Mouse (Mus musculus) stomach, postnatal 0 days (tissue): ENCODE results near the gene Rit1. TPM values are rescaled to one million over a fixed set of nuclear protein-coding genes. Genes with fewer than 3 reads are reported as not detected.

Experiments used
- polyA plus RNA-seq: library from polyadenylated mRNA; unstranded; fragments of >200 nt; fragmentation: Nextera tagmentation; extraction: Ambion mirVana; gene quantifications from 2 replicates; pipeline ENCODE4 v1.2.1, GENCODE M21; 2015

The Rit1 gene
- polyA plus RNA-seq, 1 experiment from 2014 or later = 85.5 TPM

Other genes with a start within 250 kb of the Rit1 start
- 250 and 267 TPM in 2 replicates for gene Lmna, start 206.9 kb upstream of the Rit1 start, polyA plus RNA-seq
- 3.3 and 3.4 TPM in 2 replicates for gene Mex3a, start 184.4 kb upstream of the Rit1 start, polyA plus RNA-seq
- 252 and 271 TPM in 2 replicates for gene Rab25, start 168.5 kb upstream of the Rit1 start, polyA plus RNA-seq
- gene Lamtor2, start 163.8 kb upstream of the Rit1 start, polyA plus RNA-seq = 154 and 157 TPM in 2 replicates
- 19.5 and 21.8 TPM in 2 replicates for gene Ubqln4, start 163.1 kb upstream of the Rit1 start, polyA plus RNA-seq
- 257 and 271 TPM in 2 replicates for gene Ssr2, start 141.0 kb upstream of the Rit1 start, polyA plus RNA-seq
- gene Arhgef2, start 110.9 kb upstream of the Rit1 start, polyA plus RNA-seq = 29.0 and 33.0 TPM in 2 replicates
- 0.07 TPM in 1 of 2 replicates, not detected in the other for gene Rxfp4, start 63.7 kb upstream of the Rit1 start, polyA plus RNA-seq
- gene Khdc4, start 31.0 kb upstream of the Rit1 start, polyA plus RNA-seq = 38.1 and 45.9 TPM in 2 replicates
- gene Syt11, start 58.3 kb downstream of the Rit1 start, polyA plus RNA-seq = 9.6 and 10.1 TPM in 2 replicates
- gene Gon4l, start 118.4 kb downstream of the Rit1 start, polyA plus RNA-seq = 2.8 TPM in 2 replicates
- gene Msto1, start 197.2 kb downstream of the Rit1 start, polyA plus RNA-seq = 23.6 and 24.9 TPM in 2 replicates
- gene Ash1l, start 233.8 kb downstream of the Rit1 start, polyA plus RNA-seq = 8.6 and 9.2 TPM in 2 replicates
- 99.0 and 105 TPM in 2 replicates for gene Dap3, start 234.3 kb downstream of the Rit1 start, polyA plus RNA-seq